Mouse (Mus musculus) kidney, embryonic 14.5 days (tissue): ENCODE measurements around the gene Akr1b10. TPM values are rescaled to one million over a fixed set of nuclear protein-coding genes. Genes with fewer than 3 reads are reported as not detected.

Source experiments
- ATAC-seq: fragments of 200-750 bp; cut with Nextera tagmentation; 2 replicates; pipeline ENCODE4 v1.8.0; 2017; ENCODE audit warnings: moderate number of reproducible peaks, mild to moderate bottlenecking, moderate TSS enrichment, moderate library complexity; ENCODE audit not compliant: low FRiP score, low TSS enrichment
- H3K27ac ChIP-seq: fragments of 300-500 bp; sonication (generic); 2 replicates; pipeline ENCODE4 v1.5.1; 2014; ENCODE audit warnings: low read depth, mild to moderate bottlenecking, low read length, moderate library complexity, mixed read lengths
- H3K27me3 ChIP-seq: fragments of 300-500 bp; sonication (generic); 2 replicates; pipeline ENCODE4 v1.6.1; 2014; ENCODE audit warnings: mild to moderate bottlenecking, low read length; ENCODE audit not compliant: control insufficient read depth, insufficient read depth
- H3K36me3 ChIP-seq: fragments of 300-500 bp; sonication (generic); 2 replicates; pipeline ENCODE4 v1.6.1; 2014; ENCODE audit warnings: low read length, mixed read lengths; ENCODE audit not compliant: control insufficient read depth, insufficient read depth
- H3K4me1 ChIP-seq: fragments of 300-500 bp; sonication (generic); 2 replicates; pipeline ENCODE4 v1.6.1; 2014; ENCODE audit warnings: low read length, mixed read lengths; ENCODE audit not compliant: control insufficient read depth, insufficient read depth
- H3K4me2 ChIP-seq: fragments of 300-500 bp; sonication (generic); replicated peaks from 2 replicates; pipeline ENCODE4 v1.6.1; 2014; ENCODE audit warnings: low read depth, mild to moderate bottlenecking, low read length
- H3K4me3 ChIP-seq: fragments of 300-500 bp; sonication (generic); 2 replicates; pipeline ENCODE4 v1.5.1; 2014; ENCODE audit warnings: mild to moderate bottlenecking, low read length
- H3K9ac ChIP-seq: fragments of 300-500 bp; sonication (generic); 2 replicates; pipeline ENCODE4 v1.6.1; 2014; ENCODE audit warnings: low read depth, mild to moderate bottlenecking, low read length, moderate library complexity
- H3K9me3 ChIP-seq: fragments of 300-500 bp; sonication (generic); 2 replicates; pipeline ENCODE4 v1.6.1; 2016; ENCODE audit warnings: low read length; ENCODE audit not compliant: control insufficient read depth
- whole genome bisulfite sequencing: fragments of 180-500 bp; shearing (Covaris S2); extraction: QIAGEN DNeasy Blood & Tissue Kit; methylation state at CpG from one replicate; pipeline ENCODE4 v1.1.7; 2014; 5-methylcytosine and 5-hydroxymethylcytosine counted together
- polyA plus RNA-seq: library from polyadenylated mRNA; unstranded; fragments of >200 nt; fragmentation: Nextera tagmentation; extraction: Ambion mirVana; gene quantifications from 2 replicates; pipeline ENCODE4 v1.2.1, GENCODE M21; 2014

The Akr1b10 gene
- polyA plus RNA-seq: 24.2 and 27.6 TPM in 2 replicates

- peak within 1 kb of the TSS; percentile 65; the same call in 1 of the 2 replicates for H3K27ac ChIP-seq
- peak within 1 kb of the TSS; percentile 58; the same call in 1 of the 2 replicates for H3K9ac ChIP-seq
- under 1% methylated on average over 17 of the region's 17 CpGs for WGBS
Measured at GRCm38 (mm10) chr6:34384110-34384661, at the start of gene Akr1b10. Gene Akr1b10 (plus strand): TSS chr6:34384218.

GRCm38 (mm10) chr6:34334673-34335072 is 49.3 kb upstream of the Akr1b10 start:
- no peak overlapping the region for H3K4me2 ChIP-seq
- WGBS: 88% methylated on average over 5 of the region's 5 CpGs
- H3K36me3 ChIP-seq: no peaks in the 10 kb centered on the region
- H3K9me3 ChIP-seq: no peaks in the 10 kb centered on the region
- no peak overlapping the region for H3K27ac ChIP-seq
- H3K9ac ChIP-seq: no peak overlapping the region
- no peak overlapping the region for H3K4me3 ChIP-seq
- H3K4me1 ChIP-seq: no peaks in the 10 kb centered on the region
- no peaks in the 10 kb centered on the region for H3K27me3 ChIP-seq
- ATAC-seq: no peak

More at GRCm38 (mm10) chr6:34384110-34384661, at the start of gene Akr1b10:
- Histone ChIP-seq H3K4me1 (peaks cover 5% of the 10 kb centered on the region; the same call in 1 of the 2 replicates), H3K27me3 (no peaks in the 10 kb centered on the region), H3K4me3 (peak within 1 kb of the TSS; percentile 64), H3K9me3 (no peaks in the 10 kb centered on the region), H3K4me2 (peak within 1 kb of the TSS; percentile 79), H3K36me3 (peaks cover 7% of the 10 kb centered on the region; the same call in 1 of the 2 replicates)
- ATAC-seq: peak; percentile 86

GRCm38 (mm10) chr6:34337799-34338198 is 46.2 kb upstream of the Akr1b10 start:
- no peak overlapping the region for H3K4me2 ChIP-seq
- no peaks in the 10 kb centered on the region for H3K9me3 ChIP-seq
- ATAC-seq: no peak
- no peaks in the 10 kb centered on the region for H3K27me3 ChIP-seq
- no peak overlapping the region for H3K4me3 ChIP-seq
- H3K9ac ChIP-seq: no peak overlapping the region
- H3K36me3 ChIP-seq: no peaks in the 10 kb centered on the region
- WGBS: 80% methylated on average over 2 of the region's 2 CpGs
- no peak overlapping the region for H3K27ac ChIP-seq
- no peaks in the 10 kb centered on the region for H3K4me1 ChIP-seq

GRCm38 (mm10) chr6:34341991-34342390 is 42.0 kb upstream of the Akr1b10 start:
- Histone ChIP-seq H3K9ac (no peak overlapping the region), H3K4me1 (no peaks in the 10 kb centered on the region), H3K4me2 (no peak overlapping the region), H3K36me3 (no peaks in the 10 kb centered on the region), H3K27me3 (no peaks in the 10 kb centered on the region), H3K27ac (no peak overlapping the region), H3K4me3 (no peak overlapping the region), H3K9me3 (no peaks in the 10 kb centered on the region)
- no peak for ATAC-seq
- 83% methylated on average over 4 of the region's 4 CpGs for WGBS

- Histone ChIP-seq H3K27ac (no peak overlapping the region), H3K9ac (no peak overlapping the region), H3K4me3 (no peak overlapping the region), H3K27me3 (no peaks in the 10 kb centered on the region), H3K36me3 (no peaks in the 10 kb centered on the region), H3K4me1 (no peaks in the 10 kb centered on the region), H3K9me3 (no peaks in the 10 kb centered on the region), H3K4me2 (no peak overlapping the region)
- no peak for ATAC-seq
- WGBS: 72% methylated on average over 2 of the region's 2 CpGs
Measured at GRCm38 (mm10) chr6:34342476-34342875, 41.5 kb upstream of the Akr1b10 start.

GRCm38 (mm10) chr6:34343426-34343825 is 40.6 kb upstream of the Akr1b10 start:
- H3K9ac ChIP-seq: no peak overlapping the region
- 84% methylated on average over 6 of the region's 6 CpGs for WGBS
- no peaks in the 10 kb centered on the region for H3K36me3 ChIP-seq
- no peak overlapping the region for H3K4me3 ChIP-seq
- ATAC-seq: no peak
- no peaks in the 10 kb centered on the region for H3K4me1 ChIP-seq
- H3K9me3 ChIP-seq: no peaks in the 10 kb centered on the region
- no peak overlapping the region for H3K27ac ChIP-seq
- H3K27me3 ChIP-seq: no peaks in the 10 kb centered on the region
- H3K4me2 ChIP-seq: no peak overlapping the region

- Histone ChIP-seq H3K4me2 (0 out of 2 replicates have a peak overlapping the region, but pooled peaks have one; percentile 5), H3K36me3 (no peaks in the 10 kb centered on the region), H3K27me3 (no peaks in the 10 kb centered on the region), H3K9ac (no peak overlapping the region), H3K4me1 (no peaks in the 10 kb centered on the region), H3K9me3 (no peaks in the 10 kb centered on the region), H3K27ac (no peak overlapping the region), H3K4me3 (no peak overlapping the region)
- WGBS: 68% methylated on average over 10 of the region's 10 CpGs
- 0 out of 2 replicates have a peak, but pooled peaks have one; percentile 28 for ATAC-seq
Measured at GRCm38 (mm10) chr6:34344135-34344850, 39.7 kb upstream of the Akr1b10 start.

- no peaks in the 10 kb centered on the region for H3K36me3 ChIP-seq
- 25% methylated on average over 9 of the region's 9 CpGs for WGBS
- H3K4me1 ChIP-seq: no peaks in the 10 kb centered on the region
- ATAC-seq: no peak
- no peak overlapping the region for H3K9ac ChIP-seq
- no peaks in the 10 kb centered on the region for H3K9me3 ChIP-seq
- H3K27me3 ChIP-seq: no peaks in the 10 kb centered on the region
- no peak overlapping the region for H3K27ac ChIP-seq
- no peak overlapping the region for H3K4me3 ChIP-seq
- 0 out of 2 replicates have a peak overlapping the region, but pooled peaks have one; percentile 5 for H3K4me2 ChIP-seq
Measured at GRCm38 (mm10) chr6:34344935-34345334, 39.1 kb upstream of the Akr1b10 start.
